Mouse (Mus musculus) thymus, postnatal 36 days (tissue): ENCODE data around the gene Pin1.

Experiments used
- DNase-seq, 2 experiments: peaks; one replicate each; pipeline ENCODE4 v3.0.0; 2022; ENCODE audit warnings: mixed read lengths in 2 of 2

Gene Pin1

GRCm38 (mm10) chr9:20651602-20652259, at the start of gene Pin1:
Pin1 (plus strand) TSS chr9:20652095.
- DNase-seq = peak; percentile 95 to 99

GRCm38 (mm10) chr9:20606269-20606668, 45.6 kb upstream of the Pin1 start:
- no peak for DNase-seq

- peak; percentile 86 to 89 for DNase-seq
Measured at GRCm38 (mm10) chr9:20607100-20607974, 44.6 kb upstream of the Pin1 start.

GRCm38 (mm10) chr9:20609831-20610464, 41.9 kb upstream of the Pin1 start:
- peak; percentile 22 to 41 for DNase-seq

- no peak for DNase-seq
Measured at GRCm38 (mm10) chr9:20611976-20612375, 39.9 kb upstream of the Pin1 start.

- DNase-seq = no peak
Measured at GRCm38 (mm10) chr9:20616685-20617084, 35.2 kb upstream of the Pin1 start.

- no peak for DNase-seq
Measured at GRCm38 (mm10) chr9:20631332-20631731, 20.6 kb upstream of the Pin1 start.

GRCm38 (mm10) chr9:20635676-20636075, 16.2 kb upstream of the Pin1 start:
- peak; percentile 58 to 75 for DNase-seq

- DNase-seq = peak; percentile 85 to 94
Measured at GRCm38 (mm10) chr9:20636256-20636655, 15.6 kb upstream of the Pin1 start.

GRCm38 (mm10) chr9:20636790-20637189, 15.1 kb upstream of the Pin1 start:
- DNase-seq = no peak

GRCm38 (mm10) chr9:20638552-20638951, 13.3 kb upstream of the Pin1 start:
- DNase-seq = peak; percentile 28 to 51

GRCm38 (mm10) chr9:20639486-20639885, 12.4 kb upstream of the Pin1 start:
- peak; percentile 37 to 49 for DNase-seq

- peak; percentile 35 for DNase-seq
Measured at GRCm38 (mm10) chr9:20641501-20641900, 10.4 kb upstream of the Pin1 start.

- peak; percentile 93 to 97 for DNase-seq
Measured at GRCm38 (mm10) chr9:20642101-20642895, 9.6 kb upstream of the Pin1 start, which contains the start of gene Ubl5. Ubl5 (plus strand) TSS chr9:20642878.

- peak; percentile 88 to 93 for DNase-seq
Measured at GRCm38 (mm10) chr9:20642896-20643466, 8.9 kb upstream of the Pin1 start.

GRCm38 (mm10) chr9:20643781-20644180, 8.1 kb upstream of the Pin1 start:
- DNase-seq = no peak

- DNase-seq = peak; percentile 66 to 71
Measured at GRCm38 (mm10) chr9:20644360-20645081, 7.4 kb upstream of the Pin1 start, which contains the start of gene Fbxl12. Fbxl12 (minus strand) TSS chr9:20644767.

GRCm38 (mm10) chr9:20645121-20645520, 6.8 kb upstream of the Pin1 start:
- DNase-seq = no peak

- DNase-seq = no peak
Measured at GRCm38 (mm10) chr9:20652260-20652658, 364 bp downstream of the Pin1 start.

GRCm38 (mm10) chr9:20653859-20654258, 2.0 kb downstream of the Pin1 start:
- no peak for DNase-seq

GRCm38 (mm10) chr9:20657546-20657945, 5.7 kb downstream of the Pin1 start:
- DNase-seq = no peak
